ENCODE assay signal across 8 mouse cellular contexts in the genomic region with DNA sequence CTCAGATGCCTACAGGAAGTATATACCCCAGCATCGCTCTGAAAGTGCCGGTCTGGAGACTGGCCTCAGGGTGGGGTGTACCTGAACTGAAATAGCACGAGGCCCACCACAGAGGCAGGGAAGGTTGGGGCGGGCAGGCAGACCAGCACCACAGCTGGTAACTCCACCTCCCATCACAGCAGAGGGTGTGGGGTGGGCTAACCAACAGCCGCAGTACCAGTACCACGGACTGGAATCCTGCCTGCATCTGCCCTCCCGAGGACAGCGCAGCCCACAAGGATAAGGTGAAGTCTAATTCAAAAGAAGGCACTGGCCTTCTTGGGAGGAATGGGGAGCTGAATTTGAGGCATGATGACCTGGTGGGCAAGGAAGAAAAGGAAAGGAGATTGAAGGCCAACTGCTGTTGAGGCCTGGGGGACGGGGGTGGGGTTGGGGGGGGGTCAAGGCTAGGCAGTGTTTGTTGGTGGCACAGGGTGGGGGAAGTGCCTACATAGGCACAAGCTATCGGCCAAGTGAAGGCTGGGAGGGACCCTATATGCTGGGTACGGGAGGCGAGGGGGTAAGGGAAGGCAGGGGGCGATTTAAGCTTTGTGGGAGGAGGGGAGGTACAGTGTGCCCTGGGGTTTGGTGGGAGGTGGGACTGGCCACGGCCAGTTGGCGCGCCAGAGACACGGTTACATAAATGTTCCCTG. TPM values are rescaled to one million over a fixed set of nuclear protein-coding genes. Genes with fewer than 3 reads are reported as not detected.
DNase-seq lines count a peak whose midpoint lies in the region; ATAC-seq and TF ChIP-seq lines count a peak whose summit lies in the region.

No protein-coding gene starts in this region.

- TF ChIP-seq CTCF in small intestine, adult 2 months (IDR thresholded peaks at IDR 0.05; ENCODE audit: extremely low read depth, insufficient read length, insufficient replicate concordance, low read depth, low read length), result no peak; the same call in 1 of the 2 replicates

- H3K36me3 ChIP-seq in limb, embryonic 10.5 days, result peaks cover 2% of the 10 kb centered on the region
- peaks cover 1% of the 10 kb centered on the region; the same call in 1 of the 2 replicates for H3K36me3 ChIP-seq in small intestine, adult 2 months (ENCODE audit: control insufficient read depth, insufficient read depth, low read length)

- 21% methylated on average over 17 of the region's 17 CpGs for WGBS in limb, embryonic 10.5 days
- WGBS in small intestine, adult 2 months, result 23% methylated on average over 17 of the region's 17 CpGs

- H3K4me1 ChIP-seq in limb, embryonic 10.5 days, result peaks cover 16% of the 10 kb centered on the region
- H3K4me1 ChIP-seq in small intestine, adult 2 months (ENCODE audit: control insufficient read depth, insufficient read depth, insufficient read length, low read length), result peaks cover 32% of the 10 kb centered on the region

- H3K27me3 ChIP-seq in limb, embryonic 10.5 days (ENCODE audit: low read depth, poor library complexity, severe bottlenecking), result 0 out of 2 replicates have a peak, but pooled peaks cover 6% of the 10 kb centered on the region
- H3K27me3 ChIP-seq in small intestine, adult 2 months (ENCODE audit: control insufficient read depth, insufficient read depth, low read length), result no peaks in the 10 kb centered on the region

- H3K9me3 ChIP-seq in limb, embryonic 10.5 days (replicated peaks), result no peaks in the 10 kb centered on the region

- peak; percentile 74 for DNase-seq in cerebellum, adult 9-11 months
- peak; percentile 25 for DNase-seq in thymus, postnatal 0 days (ENCODE audit: low spot score)
- DNase-seq in thymus, postnatal 25 days, result no peak
- no peak for DNase-seq in limb, embryonic 10.5 days (ENCODE audit: low spot score)
- DNase-seq in right cerebral cortex, postnatal 10 days (ENCODE audit: low spot score in 2 of 2), result no peak
- DNase-seq in frontal cortex, adult 2 months (ENCODE audit: extremely low spot score in 1 of 2, low spot score in 1 of 2), result no peak

- peak overlapping the region; percentile 49 for H3K4me3 ChIP-seq in limb, embryonic 10.5 days
- peak overlapping the region; percentile 56 for H3K4me3 ChIP-seq in small intestine, adult 2 months (ENCODE audit: low read depth, low read length)

- no peak for TF ChIP-seq POLR2A in small intestine, adult 2 months (IDR thresholded peaks at IDR 0.05; ENCODE audit: low read depth, low read length)

- ATAC-seq in cerebellum, adult (ENCODE audit: insufficient number of reproducible peaks, low FRiP score, low TSS enrichment), result no peak

- H3K27ac ChIP-seq in limb, embryonic 10.5 days, result peak overlapping the region; percentile 76
- H3K27ac ChIP-seq in small intestine, adult 2 months (ENCODE audit: insufficient read depth, low read depth, low read length), result peak overlapping the region; percentile 86

RNA-seq across cellular contexts. Expression of gene E030018B13Rik, which starts 20.2 kb away (rescaled TPM):
- polyA plus RNA-seq in thymus, postnatal 0 days (2015; fragmentation: Nextera tagmentation; extraction: Ambion mirVana), result 0.21 and 0.40 TPM in 2 replicates
- not detected in 2 replicates for polyA plus RNA-seq in limb, embryonic 10.5 days (2016; fragmentation: Nextera tagmentation; extraction: Ambion mirVana)
- not detected in 2 replicates for polyA plus RNA-seq in small intestine, adult 2 months (2012; rRNA removed)
- polyA plus RNA-seq in frontal cortex, adult 2 months (2012; rRNA removed), result not detected in 2 replicates

RNA-seq across cellular contexts. Expression of gene Klf13, which starts 42.3 kb away (rescaled TPM):
- polyA plus RNA-seq in thymus, postnatal 0 days (2015; fragmentation: Nextera tagmentation; extraction: Ambion mirVana), result 95.1 and 134 TPM in 2 replicates
- polyA plus RNA-seq in limb, embryonic 10.5 days (2016; fragmentation: Nextera tagmentation; extraction: Ambion mirVana), result 17.2 and 17.9 TPM in 2 replicates
- polyA plus RNA-seq in small intestine, adult 2 months (2012; rRNA removed), result 22.2 and 55.1 TPM in 2 replicates
- 57.6 and 60.4 TPM in 2 replicates for polyA plus RNA-seq in frontal cortex, adult 2 months (2012; rRNA removed)

Comparison
In these comparisons a context has a peak if more than half of its experiments do, and no peak if none do; other contexts are left out.
1. DNase-seq: peak in cerebellum, adult 9-11 months (single experiment) and thymus, postnatal 0 days (single experiment); none in thymus, postnatal 25 days (single experiment), limb, embryonic 10.5 days (single experiment), right cerebral cortex, postnatal 10 days (0 of 2) and frontal cortex, adult 2 months (0 of 2).